Mouse (Mus musculus) bone marrow, adult 2 months (tissue): ENCODE results near the gene St14. TPM values are rescaled to one million over a fixed set of nuclear protein-coding genes. Genes with fewer than 3 reads are reported as not detected.
A peak's percentile ranks its signal among the peaks of the same experiment; 100 is the strongest.
"Not testable (repeated sequence)": the region's sequence is repeated elsewhere in the genome, so short reads cannot be mapped to it uniquely, and the experiment has no call there.

Source experiments
- H3K27ac ChIP-seq: fragments of 200-500 bp; 2 replicates; pipeline ENCODE4 v1.5.1; 2012; ENCODE audit warnings: low read depth, mild to moderate bottlenecking, control low read depth, inconsistent platforms, low read length; ENCODE audit not compliant: control insufficient read depth, poor library complexity, insufficient read depth
- H3K4me1 ChIP-seq: fragments of 200-500 bp; 2 replicates; pipeline ENCODE4 v1.6.1; 2011; ENCODE audit warnings: low read length; ENCODE audit not compliant: control insufficient read depth, insufficient read depth
- H3K4me3 ChIP-seq: fragments of 200-500 bp; replicated peaks from 2 replicates; pipeline ENCODE3; 2011; ENCODE audit warnings: mild to moderate bottlenecking, low read depth, low read length, control low read depth; ENCODE audit not compliant: control insufficient read depth
- CTCF ChIP-seq: fragments of 200-500 bp; IDR thresholded peaks from 2 replicates; pipeline ENCODE4 v1.5.1; 2011; ENCODE audit warnings: low read length, control low read depth; ENCODE audit not compliant: control insufficient read depth, insufficient read depth
- POLR2A ChIP-seq: fragments of 200-500 bp; IDR thresholded peaks from 2 replicates; pipeline ENCODE4 v1.6.1; 2011; ENCODE audit warnings: low read depth, mild to moderate bottlenecking, control low read depth, low read length, borderline replicate concordance; ENCODE audit not compliant: control insufficient read depth
- WGBS: fragments of 180-500 bp; shearing (Covaris S2); methylation state at CpG from one replicate; pipeline ENCODE4 v1.1.7; 2018; 5-methylcytosine and 5-hydroxymethylcytosine counted together
- polyA plus RNA-seq: library from polyadenylated mRNA; stranded (reverse); fragments of >200 nt; gene quantifications from 2 replicates; pipeline ENCODE4 v1.2.4, GENCODE M21; 2011; ENCODE audit warnings: low replicate concordance; ENCODE audit not compliant: missing spikeins, insufficient read depth, insufficient read length

The St14 gene
- polyA plus RNA-seq, result 2.0 and 5.4 TPM in 2 replicates

DNA sequence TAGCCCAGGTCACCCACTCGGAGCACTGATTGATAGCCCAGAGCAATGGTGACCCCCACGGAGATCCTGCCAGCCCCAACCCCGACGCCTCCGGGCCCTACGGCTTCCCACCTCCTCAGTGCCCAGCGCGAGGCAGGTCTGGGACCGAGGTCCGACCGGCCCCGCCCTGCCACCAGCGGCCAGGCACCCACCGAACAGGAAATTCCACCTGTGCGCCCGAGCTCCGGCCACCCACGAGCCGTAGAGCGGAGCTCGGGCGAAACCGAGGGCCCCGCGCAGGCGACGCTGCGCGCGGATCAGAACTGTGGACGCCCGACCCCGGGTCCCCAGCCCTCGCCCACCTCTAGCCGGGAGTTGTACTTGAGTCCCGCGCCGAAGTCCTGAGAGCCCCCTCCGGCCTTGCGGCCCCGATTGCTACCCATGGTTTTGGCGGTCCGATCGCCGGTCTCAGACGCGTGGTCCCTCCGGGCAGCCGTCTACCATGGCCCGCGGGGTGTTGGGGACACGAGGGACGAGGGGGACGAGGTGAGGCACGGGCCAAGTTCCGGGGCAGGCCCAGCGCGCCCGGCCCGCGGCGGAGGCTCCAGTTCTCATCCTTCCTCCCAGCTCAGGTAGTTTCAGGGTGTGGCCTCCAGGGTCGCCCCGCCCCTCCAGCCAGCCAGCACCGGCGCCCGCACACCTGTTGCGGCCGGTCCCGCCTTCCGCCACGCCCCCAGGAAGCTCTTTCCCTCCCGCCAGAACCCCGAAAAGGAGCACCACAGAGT is at the start of gene St14:
Gene St14, minus strand, starts transcription at position 649 of the 764 bp plus-strand sequence.
- under 1% methylated on average over 74 of the region's 74 CpGs for WGBS
- H3K4me3 ChIP-seq, result peak within 1 kb of the TSS; percentile 60

DNA sequence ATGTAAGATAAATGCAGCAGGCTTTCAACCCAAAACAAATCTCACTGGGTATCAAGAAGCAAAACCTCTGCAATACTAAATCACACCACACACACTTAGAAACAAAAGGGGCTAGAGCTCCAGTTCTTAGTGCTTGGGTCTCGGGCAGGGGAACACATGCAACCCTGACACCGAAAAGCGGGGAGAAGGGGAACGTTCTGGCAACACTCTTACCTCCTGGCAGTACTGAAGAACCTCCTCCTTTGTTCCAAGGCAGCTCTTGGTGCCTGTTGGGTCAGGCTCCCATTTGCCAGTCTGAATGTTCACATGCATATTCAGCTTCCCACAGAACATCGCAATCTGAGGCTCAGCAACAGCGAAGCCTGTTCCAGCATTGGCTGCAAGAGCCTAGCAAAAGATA is 46.0 kb upstream of the St14 start:
- Histone ChIP-seq H3K4me3 (no peak overlapping the region), H3K4me1 (peaks cover 2% of the 10 kb centered on the region; the same call in 1 of the 2 replicates), H3K27ac (no peak overlapping the region)
- 89% methylated on average over 6 of the region's 6 CpGs for WGBS
- TF ChIP-seq POLR2A (no peak), CTCF (no peak)

More for the DNA sequence above, at the start of gene St14:
- TF ChIP-seq CTCF (no peak), POLR2A (peak; percentile 18; the same call in 1 of the 2 replicates)
- Histone ChIP-seq H3K4me1 (peaks cover 2% of the 10 kb centered on the region; the same call in 1 of the 2 replicates), H3K27ac (peak within 1 kb of the TSS; percentile 24; the same call in 1 of the 2 replicates)

DNA sequence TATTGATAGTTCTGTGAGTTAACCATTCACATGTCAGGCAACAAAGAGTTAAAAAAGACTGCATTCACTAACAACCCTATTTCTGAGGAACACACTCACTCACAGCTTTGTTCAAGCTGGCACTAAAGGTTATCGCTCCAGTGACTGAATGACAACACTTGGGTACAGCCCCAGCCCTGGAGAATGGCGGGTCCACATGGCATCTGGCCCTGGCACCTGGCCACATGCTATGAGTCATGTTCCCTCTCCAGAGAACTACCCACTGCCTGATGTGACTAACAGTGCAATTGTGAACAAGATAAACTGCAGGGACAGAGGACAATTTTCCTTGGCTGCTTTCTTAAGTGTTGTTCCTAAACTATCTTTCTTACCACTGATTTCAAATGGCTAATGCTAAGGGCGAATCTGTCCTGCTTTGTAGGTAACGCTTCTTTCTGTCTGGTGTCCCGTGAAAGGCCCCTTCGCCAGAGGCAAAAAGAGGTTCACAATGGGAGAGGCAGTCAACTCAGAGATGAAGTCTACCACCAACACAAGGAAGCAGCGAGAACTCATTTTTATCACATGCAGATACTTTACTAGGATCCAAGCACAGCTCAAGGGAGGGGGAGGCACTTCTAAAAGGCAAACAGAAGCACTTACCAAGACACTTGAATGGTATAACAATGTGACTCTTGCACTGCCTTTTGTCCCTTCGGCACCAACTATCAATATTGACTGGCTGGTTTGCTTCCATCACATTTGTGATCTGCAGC is 44.9 kb upstream of the St14 start:
- TF ChIP-seq POLR2A (no peak), CTCF (no peak)
- H3K27ac ChIP-seq, result no peak overlapping the region
- 49% methylated on average over 8 of the region's 8 CpGs for WGBS

DNA sequence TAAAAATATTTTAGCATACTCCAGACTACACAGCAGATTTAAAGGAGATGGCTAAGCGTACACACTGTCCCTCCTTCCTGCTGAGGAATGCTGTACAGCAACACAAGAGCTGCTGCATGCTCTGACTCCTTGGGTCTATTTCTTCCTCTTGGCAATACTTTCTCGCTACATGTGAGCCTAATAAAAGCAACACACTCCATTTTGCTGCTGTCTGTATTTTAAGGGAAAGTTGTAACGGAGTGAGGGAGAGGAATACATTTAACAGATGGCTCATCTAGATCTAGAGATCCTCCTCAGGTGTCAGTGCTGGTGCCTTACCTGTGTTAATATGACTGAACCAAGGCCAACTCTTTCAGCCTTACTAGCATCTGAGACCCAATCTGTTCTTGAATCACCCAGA is 44.3 kb upstream of the St14 start:
- Histone ChIP-seq H3K4me3 (no peak overlapping the region), H3K4me1 (peaks cover 2% of the 10 kb centered on the region; the same call in 1 of the 2 replicates), H3K27ac (no peak overlapping the region)
- WGBS, result 91% methylated on average over 3 of the region's 3 CpGs
- no peak for TF ChIP-seq CTCF
- TF ChIP-seq POLR2A, result no peak

More for the DNA sequence above, 44.9 kb upstream of the St14 start:
- H3K4me3 ChIP-seq, result no peak overlapping the region
- peaks cover 2% of the 10 kb centered on the region; the same call in 1 of the 2 replicates for H3K4me1 ChIP-seq

DNA sequence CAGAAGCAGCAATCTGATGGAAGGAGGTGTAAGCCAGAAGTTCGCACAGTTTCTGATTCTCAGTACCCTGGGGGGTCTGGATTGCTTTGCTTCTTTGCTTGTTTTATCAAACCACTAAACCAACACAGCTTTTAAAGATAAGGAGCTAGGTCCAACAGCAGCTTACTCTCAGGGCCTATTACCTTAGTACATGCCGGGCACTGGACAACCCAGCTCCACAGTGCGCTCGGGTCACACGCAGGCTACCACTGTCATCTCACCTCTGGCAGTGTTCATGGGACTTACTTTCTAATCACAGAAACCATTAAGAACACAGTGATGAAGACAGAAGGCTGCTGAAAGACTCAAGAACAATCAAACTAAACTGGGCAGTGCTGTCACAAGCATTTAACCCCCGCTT is 43.7 kb upstream of the St14 start:
- Histone ChIP-seq H3K4me1 (peaks cover 2% of the 10 kb centered on the region; the same call in 1 of the 2 replicates), H3K4me3 (no peak overlapping the region), H3K27ac (no peak overlapping the region)
- WGBS, result 84% methylated on average over 6 of the region's 6 CpGs
- no peak for TF ChIP-seq CTCF
- no peak for TF ChIP-seq POLR2A

DNA sequence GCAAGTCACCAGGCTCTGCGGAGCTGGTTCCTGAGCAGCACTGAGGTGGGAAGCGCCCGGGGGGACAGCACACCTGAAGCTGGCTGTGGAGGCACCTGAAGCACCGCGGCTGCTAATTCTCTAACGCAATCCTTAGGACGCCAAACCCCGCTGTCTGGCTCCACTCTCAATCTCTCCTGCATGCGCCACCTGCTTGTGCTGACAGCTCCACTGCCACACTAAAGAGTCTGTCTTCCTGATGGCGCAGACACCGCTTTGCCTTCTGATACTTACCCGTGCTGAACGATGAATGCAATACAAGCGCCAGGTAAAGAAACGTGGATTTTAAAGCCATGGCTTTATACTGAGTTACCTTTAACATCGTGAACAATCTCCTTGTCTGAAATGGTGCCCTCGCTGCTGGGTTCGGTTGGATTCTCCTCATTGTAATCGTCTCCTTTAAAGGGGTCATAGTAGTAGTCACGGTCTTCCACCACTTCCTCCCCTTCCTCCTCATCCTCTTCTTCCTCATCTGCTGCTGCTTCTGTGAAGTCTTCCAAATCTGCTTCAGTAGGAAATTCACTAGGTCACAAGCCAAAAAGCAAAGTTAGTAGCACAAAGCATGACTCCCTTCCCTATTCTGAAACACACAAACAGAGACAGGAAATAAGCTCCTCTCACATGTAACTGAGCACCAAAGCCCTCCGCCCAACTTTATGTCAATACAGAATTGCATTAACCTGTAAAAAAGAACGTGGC is 36.9 kb upstream of the St14 start:
- Histone ChIP-seq H3K27ac (no peak overlapping the region), H3K4me3 (no peak overlapping the region), H3K4me1 (peaks cover 2% of the 10 kb centered on the region)
- 85% methylated on average over 22 of the region's 22 CpGs for WGBS
- TF ChIP-seq POLR2A (no peak), CTCF (no peak)

DNA sequence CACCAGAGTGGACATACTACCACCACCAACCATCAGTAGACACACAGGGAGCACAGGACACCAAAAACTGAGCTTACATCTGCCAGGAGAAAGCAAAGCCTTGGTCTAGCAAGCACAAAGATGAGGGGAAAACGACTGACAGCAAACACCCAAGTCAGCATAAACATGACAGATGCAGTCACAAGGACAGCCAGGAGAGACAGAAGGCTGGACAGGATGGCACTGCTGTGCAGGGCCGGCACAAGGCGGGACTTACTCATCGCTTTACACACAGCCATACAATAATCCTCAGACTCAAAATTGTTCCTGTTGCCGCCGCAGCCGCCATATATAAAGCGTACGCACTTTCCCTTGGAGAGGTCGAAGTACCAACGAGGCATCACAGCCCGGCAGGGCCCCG is 35.7 kb upstream of the St14 start:
- H3K27ac ChIP-seq, result no peak overlapping the region
- no peak overlapping the region for H3K4me3 ChIP-seq
- no peak for TF ChIP-seq CTCF
- no peak for TF ChIP-seq POLR2A
- H3K4me1 ChIP-seq, result peaks cover 2% of the 10 kb centered on the region
- 91% methylated on average over 13 of the region's 13 CpGs for WGBS

DNA sequence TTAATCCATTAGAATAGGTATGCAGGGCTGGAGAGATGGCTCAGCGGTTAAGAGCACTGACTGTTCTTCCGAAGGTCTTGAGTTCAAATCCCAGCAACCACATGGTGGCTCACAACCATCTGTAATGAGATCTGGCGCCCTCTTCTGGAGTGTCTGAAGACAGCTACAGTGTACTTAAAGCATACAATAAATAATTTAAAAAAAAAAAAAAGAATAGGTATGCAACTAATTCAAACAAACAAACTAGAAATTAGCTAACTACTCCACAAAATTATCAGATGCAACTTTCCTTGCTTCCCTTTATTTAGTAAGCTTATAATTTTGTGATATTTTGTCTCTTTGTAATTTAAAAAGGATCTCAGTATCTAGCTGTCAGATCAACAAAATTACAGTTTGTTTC is 33.9 kb upstream of the St14 start:
- 90% methylated on average over 3 of the region's 3 CpGs for WGBS
- H3K4me1 ChIP-seq, H3K4me3 ChIP-seq, H3K27ac ChIP-seq: not testable (repeated sequence)
